In genomic region chr2:52785106-52785721, GRCm38 (mm10) we compare ENCODE assay signal across 13 mouse cellular contexts. TPM values are rescaled to one million over a fixed set of nuclear protein-coding genes. Genes with fewer than 3 reads are reported as not detected.
DNase-seq lines count a peak whose midpoint lies in the region; ATAC-seq and TF ChIP-seq lines count a peak whose summit lies in the region.
"Had no signal": no experiment of that assay in that cellular context is flagged by ENCODE, and none has a peak within 500 bp of the region (broad histone marks: within the 10 kb centered on the region; RNA-seq: fewer than 3 reads in every experiment).

No protein-coding gene starts in this region.

- H3K27ac ChIP-seq in gastrocnemius, adult 2 months: no peak overlapping the region
- H3K27ac ChIP-seq in lung, postnatal 0 days (ENCODE audit: low read length): no peak overlapping the region
- H3K27ac ChIP-seq: macrophage; stomach, postnatal 0 days had no signal

- intact Hi-C loops in gastrocnemius, adult 2 months (cut with DNase I): no loop called here

- no peaks in the 10 kb centered on the region for H3K36me3 ChIP-seq in lung, postnatal 0 days (ENCODE audit: insufficient read depth, low read length)

- peak; percentile 39 for DNase-seq in gastrocnemius, adult 2 months
- no peak for DNase-seq in gastrocnemius, postnatal 25 days
- peak; percentile 60 for DNase-seq in lung, postnatal 0 days (ENCODE audit: low spot score)
- DNase-seq in lung, postnatal 14 days: no peak
- peak; percentile 33 to 54 for DNase-seq in heart, adult 9 months (ENCODE audit: low spot score in 2 of 2)
- peak; percentile 19 for DNase-seq in lung, postnatal 25 days (ENCODE audit: low spot score)
- no peak for DNase-seq in urinary bladder, adult 2 months (ENCODE audit: low spot score)
- DNase-seq in right cerebral cortex, postnatal 36 days (ENCODE audit: low spot score in 2 of 2): no peak
- DNase-seq: cerebellum, adult 2 months; left cerebral cortex, postnatal 4 days had no signal

- no peaks in the 10 kb centered on the region for H3K27me3 ChIP-seq in lung, postnatal 0 days (replicated peaks; ENCODE audit: insufficient read depth, low read length)

- 18% methylated on average over 3 of the region's 3 CpGs for WGBS in lung, postnatal 0 days

- TF ChIP-seq CTCF in gastrocnemius, adult 2 months (IDR thresholded peaks at IDR 0.05): no peak
- no peak for TF ChIP-seq CTCF in lung, postnatal 0 days (IDR thresholded peaks at IDR 0.05)

- peak; percentile 89 for ATAC-seq in lung, postnatal 0 days

- TF ChIP-seq EP300 in lung, postnatal 0 days (IDR thresholded peaks at IDR 0.05): no peak; the same call in 1 of the 2 replicates

- no peak overlapping the region for H3K4me3 ChIP-seq in gastrocnemius, adult 2 months
- H3K4me3 ChIP-seq in lung, postnatal 0 days (ENCODE audit: low read depth, low read length): no peak overlapping the region
- H3K4me3 ChIP-seq: erythroblast, embryonic 14.5 days had no signal

- no peaks in the 10 kb centered on the region for H3K4me1 ChIP-seq in lung, postnatal 0 days (ENCODE audit: insufficient read depth, low read depth, low read length)

- no peak overlapping the region for H3K4me2 ChIP-seq in lung, postnatal 0 days (replicated peaks; ENCODE audit: low read depth, low read length)

- no peak overlapping the region for H3K9ac ChIP-seq in lung, postnatal 0 days (replicated peaks; ENCODE audit: low read depth)

- H3K9me3 ChIP-seq in lung, postnatal 0 days (ENCODE audit: low read length): no peaks in the 10 kb centered on the region

RNA-seq across cellular contexts. Expression of gene Stam2, which starts 43.1 kb away (rescaled TPM):
- 1 to 10 TPM; 6.5 to 9.8 TPM for total RNA-seq in gastrocnemius, adult 2 months (2021)
- 1 to 10 TPM; 7.0 to 9.1 TPM for total RNA-seq in gastrocnemius, postnatal 25 days (2021)
- polyA plus RNA-seq in lung, postnatal 0 days (2015; fragmentation: Nextera tagmentation; extraction: Ambion mirVana): 26.9 and 28.5 TPM in 2 replicates
- 17.5 and 18.9 TPM in 2 replicates for polyA plus RNA-seq in urinary bladder, adult 2 months (2012; rRNA removed)

Comparison
In these comparisons a context has a peak if more than half of its experiments do, and no peak if none do; other contexts are left out.
1. DNase-seq: peak in gastrocnemius, adult 2 months (single experiment), lung, postnatal 0 days (single experiment), heart, adult 9 months (2 of 2) and lung, postnatal 25 days (single experiment); none in gastrocnemius, postnatal 25 days (single experiment), lung, postnatal 14 days (single experiment), urinary bladder, adult 2 months (single experiment) and right cerebral cortex, postnatal 36 days (0 of 2).